Mouse (Mus musculus): ENCODE results near the gene Gm5148. TPM values are rescaled to one million over a fixed set of nuclear protein-coding genes. Genes with fewer than 3 reads are reported as not detected.

The Gm5148 gene
- total RNA-seq, 2 experiments from 2014 or later, result 3.6 to 4.5 TPM

GRCm38 (mm10) chr3:37703066-37703465 is 21.2 kb downstream of the Gm5148 start:
- DNase-seq (ENCODE audit: extremely low spot score in 1 of 2, low spot score in 1 of 2), result no peak

GRCm38 (mm10) chr3:37693552-37693951 is 30.7 kb downstream of the Gm5148 start:
- no peak for DNase-seq (ENCODE audit: extremely low spot score in 1 of 2, low spot score in 1 of 2)

- DNase-seq (ENCODE audit: extremely low spot score in 1 of 2, low spot score in 1 of 2), result no peak
Measured at GRCm38 (mm10) chr3:37692945-37693344, 31.3 kb downstream of the Gm5148 start.

- peak; percentile 31 to 37 for DNase-seq (ENCODE audit: extremely low spot score in 1 of 2, low spot score in 1 of 2)
Measured at GRCm38 (mm10) chr3:37687158-37687980, 36.9 kb downstream of the Gm5148 start.

GRCm38 (mm10) chr3:37686751-37687150 is 37.5 kb downstream of the Gm5148 start:
- no peak for DNase-seq (ENCODE audit: extremely low spot score in 1 of 2, low spot score in 1 of 2)

GRCm38 (mm10) chr3:37686219-37686618 is 38.1 kb downstream of the Gm5148 start:
- DNase-seq (ENCODE audit: extremely low spot score in 1 of 2, low spot score in 1 of 2), result no peak

GRCm38 (mm10) chr3:37676291-37676690 is 48.0 kb downstream of the Gm5148 start:
- no peak for DNase-seq (ENCODE audit: extremely low spot score in 1 of 2, low spot score in 1 of 2)

- DNase-seq (ENCODE audit: extremely low spot score in 1 of 2, low spot score in 1 of 2), result no peak
Measured at GRCm38 (mm10) chr3:37675056-37675525, 49.2 kb downstream of the Gm5148 start.

GRCm38 (mm10) chr3:37673513-37674261 is 50.6 kb downstream of the Gm5148 start:
- no peak for DNase-seq (ENCODE audit: extremely low spot score in 1 of 2, low spot score in 1 of 2)

GRCm38 (mm10) chr3:37672266-37673040 is 51.8 kb downstream of the Gm5148 start:
- no peak for DNase-seq (ENCODE audit: extremely low spot score in 1 of 2, low spot score in 1 of 2)

GRCm38 (mm10) chr3:37669100-37669499 is 55.2 kb downstream of the Gm5148 start:
- DNase-seq (ENCODE audit: extremely low spot score in 1 of 2, low spot score in 1 of 2), result no peak

- no peak for DNase-seq (ENCODE audit: extremely low spot score in 1 of 2, low spot score in 1 of 2)
Measured at GRCm38 (mm10) chr3:37668652-37669051, 55.6 kb downstream of the Gm5148 start.

GRCm38 (mm10) chr3:37667736-37668135 is 56.6 kb downstream of the Gm5148 start:
- DNase-seq (ENCODE audit: extremely low spot score in 1 of 2, low spot score in 1 of 2), result no peak

- DNase-seq (ENCODE audit: extremely low spot score in 1 of 2, low spot score in 1 of 2), result no peak
Measured at GRCm38 (mm10) chr3:37667119-37667467, 57.2 kb downstream of the Gm5148 start.

GRCm38 (mm10) chr3:37666291-37667118 is 57.8 kb downstream of the Gm5148 start:
- DNase-seq (ENCODE audit: extremely low spot score in 1 of 2, low spot score in 1 of 2), result no peak

Other genes with a start within 250 kb of the Gm5148 start
- 10 to 100 TPM; 14.0 to 14.2 TPM for gene Spry1, start 84.5 kb downstream of the Gm5148 start, total RNA-seq (2021)

Measured in layer of hippocampus, postnatal 25 days (tissue).